In the genomic region with DNA sequence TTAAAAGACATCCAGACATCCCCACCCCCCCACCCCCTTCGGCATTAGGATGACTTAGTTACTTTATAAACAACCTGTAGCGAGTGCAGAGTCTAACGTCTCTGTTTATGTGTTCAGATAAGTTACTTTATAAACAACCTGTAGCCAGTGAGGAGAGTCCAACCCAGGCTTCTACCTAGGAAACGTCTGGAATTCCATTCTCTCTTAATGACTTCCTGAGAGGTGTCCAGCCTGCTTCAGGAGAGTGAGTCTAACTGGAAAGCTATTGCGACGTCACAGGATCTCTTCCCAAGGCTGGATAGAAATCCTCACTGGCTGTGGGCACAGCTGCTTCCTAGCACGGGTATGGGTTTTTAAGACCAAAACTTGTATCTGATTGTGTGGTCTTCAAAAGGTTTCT, we compare ENCODE assay signal across 16 mouse cellular contexts.
DNase-seq lines count a peak whose midpoint lies in the region; ATAC-seq and TF ChIP-seq lines count a peak whose summit lies in the region.
"Had no signal": no experiment of that assay in that cellular context is flagged by ENCODE, and none has a peak within 500 bp of the region (broad histone marks: within the 10 kb centered on the region; RNA-seq: fewer than 3 reads in every experiment).

No protein-coding gene starts in this region.

- peak overlapping the region; percentile 31; the same call in 1 of the 2 replicates for H3K27ac ChIP-seq in gastrocnemius, adult 2 months
- H3K27ac ChIP-seq in intestine, embryonic 16.5 days (ENCODE audit: low read length) = peak overlapping the region; percentile 45; the same call in 1 of the 2 replicates
- no peak overlapping the region for H3K27ac ChIP-seq in stomach, embryonic 14.5 days (ENCODE audit: low read length)
- no peak overlapping the region for H3K27ac ChIP-seq in forebrain, embryonic 16.5 days (ENCODE audit: low read length)
- H3K27ac ChIP-seq: heart, embryonic 15.5 days; hindbrain, embryonic 12.5 days; limb, embryonic 15.5 days; lung, embryonic 15.5 days had no signal

- H3K4me2 ChIP-seq in intestine, embryonic 16.5 days (ENCODE audit: low read depth, low read length) = no peak overlapping the region
- 0 out of 2 replicates have a peak overlapping the region, but pooled peaks have one; percentile 14 for H3K4me2 ChIP-seq in stomach, embryonic 14.5 days (replicated peaks; ENCODE audit: low read depth, low read length)
- H3K4me2 ChIP-seq in forebrain, embryonic 16.5 days (ENCODE audit: low read length) = no peak overlapping the region
- H3K4me2 ChIP-seq: heart, embryonic 15.5 days; hindbrain, embryonic 12.5 days; limb, embryonic 15.5 days; lung, embryonic 15.5 days had no signal

- DNase-seq in gastrocnemius, adult 2 months = no peak
- DNase-seq in gastrocnemius, postnatal 14 days = no peak
- peak; percentile 47 to 57 for DNase-seq in kidney, postnatal 25 days
- no peak for DNase-seq in layer of hippocampus, adult 18-20 months (ENCODE audit: low spot score in 2 of 2)
- DNase-seq in thymus, postnatal 0 days (ENCODE audit: low spot score) = no peak
- DNase-seq: cerebellum, adult 2 months; embryo, embryonic 11 days; midbrain, embryonic 14.5 days; spleen, adult 18-20 months had no signal

- peak overlapping the region; percentile 23 for H3K4me3 ChIP-seq in gastrocnemius, adult 2 months
- no peak overlapping the region for H3K4me3 ChIP-seq in intestine, embryonic 16.5 days (ENCODE audit: low read length)
- no peak overlapping the region for H3K4me3 ChIP-seq in stomach, embryonic 14.5 days (ENCODE audit: low read depth, low read length)
- H3K4me3 ChIP-seq in forebrain, embryonic 16.5 days (replicated peaks; ENCODE audit: low read length) = no peak overlapping the region
- H3K4me3 ChIP-seq: heart, embryonic 15.5 days; hindbrain, embryonic 12.5 days; limb, embryonic 15.5 days; lung, embryonic 15.5 days had no signal

- H3K4me1 ChIP-seq in intestine, embryonic 16.5 days (ENCODE audit: control insufficient read depth, insufficient read depth, low read length) = peaks cover 16% of the 10 kb centered on the region
- H3K4me1 ChIP-seq in stomach, embryonic 14.5 days (ENCODE audit: control insufficient read depth, insufficient read depth, low read length) = peaks cover 18% of the 10 kb centered on the region; the same call in 1 of the 2 replicates
- H3K4me1 ChIP-seq in forebrain, embryonic 16.5 days (replicated peaks; ENCODE audit: control insufficient read depth, insufficient read depth, low read length) = peaks cover 15% of the 10 kb centered on the region

- no peaks in the 10 kb centered on the region for H3K9me3 ChIP-seq in intestine, embryonic 16.5 days (ENCODE audit: control insufficient read depth, low read length)
- no peaks in the 10 kb centered on the region for H3K9me3 ChIP-seq in stomach, embryonic 14.5 days (ENCODE audit: control insufficient read depth, low read depth, low read length)
- no peaks in the 10 kb centered on the region for H3K9me3 ChIP-seq in forebrain, embryonic 16.5 days (ENCODE audit: control insufficient read depth, low read length)
- H3K9me3 ChIP-seq: heart, embryonic 15.5 days; hindbrain, embryonic 12.5 days; limb, embryonic 15.5 days; lung, embryonic 15.5 days had no signal

- intact Hi-C loops in gastrocnemius, adult 2 months (cut with DNase I) = no loop called here
- intact Hi-C loops in gastrocnemius, postnatal 14 days (cut with DNase I; ENCODE audit: low total_unique reads) = no loop called here

- WGBS in intestine, embryonic 16.5 days = 28% methylated on average over 7 of the region's 7 CpGs
- 15% methylated on average over 7 of the region's 7 CpGs for WGBS in stomach, embryonic 14.5 days
- 76% methylated on average over 7 of the region's 7 CpGs for WGBS in forebrain, embryonic 16.5 days

- H3K36me3 ChIP-seq in intestine, embryonic 16.5 days (ENCODE audit: control insufficient read depth, insufficient read depth, low read length) = no peaks in the 10 kb centered on the region
- H3K36me3 ChIP-seq in stomach, embryonic 14.5 days (ENCODE audit: control insufficient read depth, insufficient read depth, low read length) = no peaks in the 10 kb centered on the region
- H3K36me3 ChIP-seq in forebrain, embryonic 16.5 days (ENCODE audit: control insufficient read depth, insufficient read depth) = no peaks in the 10 kb centered on the region
- H3K36me3 ChIP-seq: heart, embryonic 15.5 days; hindbrain, embryonic 12.5 days; limb, embryonic 15.5 days; lung, embryonic 15.5 days had no signal

- peak; percentile 16; the same call in 1 of the 2 replicates for ATAC-seq in intestine, embryonic 16.5 days
- ATAC-seq in stomach, embryonic 14.5 days (ENCODE audit: insufficient number of reproducible peaks, insufficient read depth, low FRiP score, low read depth) = no peak
- no peak for ATAC-seq in forebrain, embryonic 16.5 days

- no peaks in the 10 kb centered on the region for H3K27me3 ChIP-seq in intestine, embryonic 16.5 days (replicated peaks; ENCODE audit: control insufficient read depth, insufficient read depth, low read length)
- no peaks in the 10 kb centered on the region for H3K27me3 ChIP-seq in stomach, embryonic 14.5 days (ENCODE audit: control insufficient read depth, insufficient read depth, low read length)
- H3K27me3 ChIP-seq in forebrain, embryonic 16.5 days (replicated peaks; ENCODE audit: control insufficient read depth, insufficient read depth, low read length) = no peaks in the 10 kb centered on the region; the same call in 1 of the 2 replicates
- H3K27me3 ChIP-seq: heart, embryonic 15.5 days; limb, embryonic 15.5 days; lung, embryonic 15.5 days had no signal

- TF ChIP-seq CTCF in gastrocnemius, adult 2 months (IDR thresholded peaks at IDR 0.05) = no peak

- no peak overlapping the region for H3K9ac ChIP-seq in intestine, embryonic 16.5 days (ENCODE audit: low read depth, low read length)
- H3K9ac ChIP-seq in stomach, embryonic 14.5 days (replicated peaks; ENCODE audit: low read depth, low read length) = no peak overlapping the region
- no peak overlapping the region for H3K9ac ChIP-seq in forebrain, embryonic 16.5 days (replicated peaks; ENCODE audit: low read depth, low read length)
- H3K9ac ChIP-seq: heart, embryonic 15.5 days; hindbrain, embryonic 12.5 days; limb, embryonic 15.5 days; lung, embryonic 15.5 days had no signal

Comparison
In these comparisons a context has a peak if more than half of its experiments do, and no peak if none do; other contexts are left out.
1. DNase-seq: peak in kidney, postnatal 25 days (2 of 2); none in gastrocnemius, adult 2 months (single experiment), gastrocnemius, postnatal 14 days (single experiment), layer of hippocampus, adult 18-20 months (0 of 2) and thymus, postnatal 0 days (single experiment).
2. H3K27ac ChIP-seq: peak in gastrocnemius, adult 2 months (single experiment) and intestine, embryonic 16.5 days (single experiment); none in stomach, embryonic 14.5 days (single experiment) and forebrain, embryonic 16.5 days (single experiment).